Mouse (Mus musculus) lung, embryonic 14.5 days (tissue): ENCODE results near the gene Trpv4. TPM values are rescaled to one million over a fixed set of nuclear protein-coding genes. Genes with fewer than 3 reads are reported as not detected.

ENCODE experiments used
- ATAC-seq: fragments of 200-750 bp; cut with Nextera tagmentation; 2 replicates; pipeline ENCODE4 v1.8.0; 2017; ENCODE audit warnings: mild to moderate bottlenecking, moderate TSS enrichment, moderate library complexity; ENCODE audit not compliant: insufficient read depth
- DNase-seq: peaks from one replicate; pipeline ENCODE4 v3.0.0-alpha.2; 2015
- H3K27ac ChIP-seq: fragments of 300-500 bp; sonication (generic); 2 replicates; pipeline ENCODE4 v1.5.1; 2014; ENCODE audit warnings: low read depth, mild to moderate bottlenecking, moderate library complexity
- H3K27me3 ChIP-seq: fragments of 300-500 bp; sonication (generic); 2 replicates; pipeline ENCODE4 v1.6.1; 2014; ENCODE audit warnings: low read length, control low read depth; ENCODE audit not compliant: insufficient read depth
- H3K36me3 ChIP-seq: fragments of 300-500 bp; sonication (generic); 2 replicates; pipeline ENCODE4 v1.6.1; 2014; ENCODE audit warnings: control low read depth; ENCODE audit not compliant: insufficient read depth
- H3K4me1 ChIP-seq: fragments of 300-500 bp; sonication (generic); 2 replicates; pipeline ENCODE4 v1.6.1; 2014; ENCODE audit warnings: antibody characterized with exemption, control low read depth; ENCODE audit not compliant: insufficient read depth
- H3K4me2 ChIP-seq: fragments of 300-500 bp; sonication (generic); 2 replicates; pipeline ENCODE4 v1.6.1; 2014; ENCODE audit warnings: mild to moderate bottlenecking
- H3K4me3 ChIP-seq: fragments of 300-500 bp; sonication (generic); 2 replicates; pipeline ENCODE4 v1.5.1; 2014; ENCODE audit warnings: low read depth, low read length
- H3K9ac ChIP-seq: fragments of 300-500 bp; sonication (generic); 2 replicates; pipeline ENCODE4 v1.6.1; 2014
- H3K9me3 ChIP-seq: fragments of 300-500 bp; sonication (generic); 2 replicates; pipeline ENCODE4 v1.6.1; 2016; ENCODE audit warnings: low read depth, low read length, control low read depth
- CTCF ChIP-seq: IDR thresholded peaks from 2 replicates; pipeline ENCODE4 v1.5.1; 2016; ENCODE audit warnings: antibody characterized with exemption, low read depth
- WGBS: fragments of 180-500 bp; shearing (Covaris S2); extraction: QIAGEN DNeasy Blood & Tissue Kit; methylation state at CpG from one replicate; pipeline ENCODE4 v1.1.7; 2014; 5-methylcytosine and 5-hydroxymethylcytosine counted together
- polyA plus RNA-seq: library from polyadenylated mRNA; unstranded; fragments of >200 nt; fragmentation: Nextera tagmentation; extraction: Ambion mirVana; gene quantifications from 2 replicates; pipeline ENCODE4 v1.2.1, GENCODE M21; 2014

Trpv4 gene
- polyA plus RNA-seq, 1 experiment from 2014 or later = 1.0 TPM

DNA sequence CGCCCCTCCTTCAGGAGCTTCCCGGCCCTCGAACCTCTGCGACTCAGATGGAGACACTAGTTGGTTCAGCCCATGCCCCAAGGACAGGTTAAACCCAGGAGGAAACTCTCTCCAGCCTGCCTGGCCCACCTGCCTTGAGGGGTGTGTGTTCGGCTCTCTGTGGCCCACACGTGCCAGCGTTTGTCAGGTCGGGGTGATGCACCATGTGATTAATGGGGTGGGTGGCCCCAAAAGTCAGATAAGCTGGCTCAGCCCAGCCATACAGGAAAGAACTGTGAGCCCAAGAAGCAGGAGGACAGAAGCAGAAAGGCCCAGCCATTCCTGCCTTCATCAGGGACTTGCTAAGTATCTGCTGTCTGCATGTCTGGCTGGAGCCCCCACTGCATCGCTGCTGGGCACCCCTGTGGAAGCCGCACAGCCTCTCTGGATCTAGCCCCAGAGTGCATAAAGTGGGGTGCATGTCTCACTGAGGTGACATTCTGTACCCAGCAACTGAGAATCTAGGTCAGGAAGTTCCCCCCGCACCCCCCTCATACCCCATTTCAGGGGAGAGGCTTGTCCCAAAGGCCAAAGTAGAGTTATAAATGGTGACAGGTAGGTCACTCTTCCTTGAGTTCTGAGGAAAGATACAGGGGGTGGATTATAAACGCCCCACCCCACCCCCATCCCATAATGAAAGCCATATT is 74.6 kb downstream of the Trpv4 start:
- WGBS = 62% methylated on average over 12 of the region's 12 CpGs
- Histone ChIP-seq H3K9me3 (no peaks in the 10 kb centered on the region), H3K4me2 (no peak overlapping the region), H3K27ac (no peak overlapping the region), H3K9ac (no peak overlapping the region), H3K4me3 (no peak overlapping the region), H3K4me1 (peaks cover 22% of the 10 kb centered on the region), H3K36me3 (no peaks in the 10 kb centered on the region), H3K27me3 (no peaks in the 10 kb centered on the region)
- no peak for ATAC-seq
- no peak for DNase-seq
- no peak for TF ChIP-seq CTCF

DNA sequence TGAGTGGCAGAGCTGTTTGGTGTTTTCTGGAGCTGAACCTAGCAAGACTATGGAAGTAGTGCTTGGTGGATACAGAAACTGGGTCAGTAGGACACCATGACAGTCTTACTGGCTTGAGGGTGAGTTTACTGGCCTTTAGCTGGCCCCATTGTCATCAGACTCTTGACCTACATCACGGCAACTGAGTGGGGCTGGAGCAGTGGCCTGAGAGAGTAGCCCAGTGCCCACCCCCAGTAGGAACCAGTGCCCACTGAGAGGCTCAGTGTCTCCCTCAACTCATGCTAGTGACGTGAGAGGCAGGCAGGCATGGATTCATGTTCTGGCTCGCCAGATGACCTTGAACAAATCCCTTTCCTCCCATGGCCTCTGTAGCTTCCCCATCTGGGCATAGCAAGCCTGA is 75.2 kb downstream of the Trpv4 start:
- Histone ChIP-seq H3K36me3 (no peaks in the 10 kb centered on the region), H3K4me2 (no peak overlapping the region), H3K27me3 (no peaks in the 10 kb centered on the region), H3K4me1 (peaks cover 20% of the 10 kb centered on the region), H3K9ac (no peak overlapping the region), H3K4me3 (no peak overlapping the region), H3K27ac (no peak overlapping the region), H3K9me3 (no peaks in the 10 kb centered on the region)
- ATAC-seq (no peak), DNase-seq (no peak)
- no peak for TF ChIP-seq CTCF
- 70% methylated on average over 3 of the region's 3 CpGs for WGBS

DNA sequence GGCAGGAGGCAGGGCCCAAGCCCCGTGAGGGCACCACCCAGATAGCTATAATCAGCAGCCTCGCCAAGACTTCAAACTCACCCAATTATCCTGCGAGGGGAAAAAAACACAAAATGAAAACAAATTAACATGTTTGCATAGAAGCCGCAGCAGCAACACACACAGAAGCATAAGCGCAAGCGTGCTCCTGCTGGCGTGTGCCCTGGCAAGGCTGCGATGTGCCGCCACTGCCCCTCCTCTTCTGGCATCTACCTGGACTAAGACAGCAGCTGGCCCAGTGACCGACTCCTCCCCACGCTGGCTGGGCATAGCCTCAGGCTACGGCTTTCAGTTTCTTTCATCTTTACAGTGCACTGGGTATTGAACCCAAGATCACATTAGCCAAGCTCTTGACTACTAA is 76.7 kb downstream of the Trpv4 start:
- H3K9ac ChIP-seq = no peak overlapping the region
- 60% methylated on average over 12 of the region's 12 CpGs for WGBS

DNA sequence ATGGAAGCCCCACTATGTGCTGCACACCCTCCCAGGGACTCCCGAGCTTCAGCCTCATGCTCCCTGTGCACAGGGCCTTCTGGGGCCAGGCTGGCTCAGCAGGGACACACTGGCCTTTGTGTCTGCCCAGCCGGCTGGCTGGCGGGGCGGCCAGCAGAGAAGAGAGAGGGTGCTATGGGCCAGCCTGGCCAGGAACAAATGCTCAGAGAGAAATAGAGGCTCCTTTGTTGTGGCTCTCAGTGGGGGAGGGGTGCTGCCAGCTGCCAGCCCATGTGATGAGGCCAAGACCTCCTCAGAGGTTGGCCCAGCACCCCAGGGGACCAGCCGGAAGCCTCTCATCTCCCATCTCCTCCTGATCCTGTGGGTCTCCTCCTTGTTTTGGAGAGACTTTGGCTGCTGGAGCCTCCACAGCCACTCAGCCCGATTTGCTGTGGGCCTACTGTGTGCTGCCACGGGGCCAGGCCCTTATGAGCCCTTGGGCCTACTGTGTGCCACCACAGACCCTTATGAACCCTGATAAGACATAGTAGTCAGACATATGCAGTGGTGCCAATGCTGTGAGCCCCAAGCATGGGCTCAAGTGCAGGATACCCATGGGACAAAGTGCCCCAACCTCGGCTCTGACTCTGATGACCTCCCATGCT is 78.4 kb downstream of the Trpv4 start:
- DNase-seq (no peak), ATAC-seq (no peak)
- no peak overlapping the region for H3K27ac ChIP-seq
- no peaks in the 10 kb centered on the region for H3K36me3 ChIP-seq
- no peak for TF ChIP-seq CTCF
- H3K27me3 ChIP-seq = no peaks in the 10 kb centered on the region
- 67% methylated on average over 8 of the region's 8 CpGs for WGBS
- H3K4me1 ChIP-seq = peaks cover 15% of the 10 kb centered on the region; the same call in 1 of the 2 replicates
- H3K4me3 ChIP-seq = no peak overlapping the region
- no peak overlapping the region for H3K9ac ChIP-seq
- no peak overlapping the region for H3K4me2 ChIP-seq
- H3K9me3 ChIP-seq = no peaks in the 10 kb centered on the region

More for the DNA sequence above, 76.7 kb downstream of the Trpv4 start:
- Histone ChIP-seq H3K4me3 (no peak overlapping the region), H3K27ac (no peak overlapping the region), H3K36me3 (no peaks in the 10 kb centered on the region), H3K4me2 (no peak overlapping the region), H3K9me3 (no peaks in the 10 kb centered on the region), H3K4me1 (peaks cover 20% of the 10 kb centered on the region), H3K27me3 (no peaks in the 10 kb centered on the region)
- TF ChIP-seq CTCF = no peak
- no peak for DNase-seq
- no peak for ATAC-seq

DNA sequence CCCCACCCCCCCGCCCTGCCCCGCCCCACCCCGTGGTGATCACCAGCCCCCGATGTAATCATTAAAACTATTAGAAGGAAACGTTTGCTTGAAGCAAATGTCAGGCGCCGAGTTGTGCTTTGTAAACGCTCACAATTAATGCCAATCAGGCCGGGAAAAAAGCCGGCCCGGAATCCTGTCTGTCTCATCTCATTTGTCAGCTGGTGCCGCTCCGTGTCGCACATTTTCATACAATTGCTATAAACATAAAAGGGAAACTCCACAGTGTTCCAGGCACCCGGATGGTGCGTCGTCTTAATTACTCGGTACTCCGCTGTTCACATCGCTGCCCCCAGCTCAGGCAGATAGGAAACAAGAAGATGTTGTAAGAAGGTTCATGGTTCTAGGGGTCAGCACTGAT is 79.9 kb downstream of the Trpv4 start:
- DNase-seq = no peak
- H3K9ac ChIP-seq = no peak overlapping the region
- no peak overlapping the region for H3K4me3 ChIP-seq
- no peaks in the 10 kb centered on the region for H3K9me3 ChIP-seq
- no peak for ATAC-seq
- no peak overlapping the region for H3K27ac ChIP-seq
- WGBS = 47% methylated on average over 20 of the region's 20 CpGs
- peaks cover 13% of the 10 kb centered on the region for H3K4me1 ChIP-seq
- H3K27me3 ChIP-seq = no peaks in the 10 kb centered on the region
- H3K4me2 ChIP-seq = no peak overlapping the region
- no peaks in the 10 kb centered on the region for H3K36me3 ChIP-seq
- no peak for TF ChIP-seq CTCF

DNA sequence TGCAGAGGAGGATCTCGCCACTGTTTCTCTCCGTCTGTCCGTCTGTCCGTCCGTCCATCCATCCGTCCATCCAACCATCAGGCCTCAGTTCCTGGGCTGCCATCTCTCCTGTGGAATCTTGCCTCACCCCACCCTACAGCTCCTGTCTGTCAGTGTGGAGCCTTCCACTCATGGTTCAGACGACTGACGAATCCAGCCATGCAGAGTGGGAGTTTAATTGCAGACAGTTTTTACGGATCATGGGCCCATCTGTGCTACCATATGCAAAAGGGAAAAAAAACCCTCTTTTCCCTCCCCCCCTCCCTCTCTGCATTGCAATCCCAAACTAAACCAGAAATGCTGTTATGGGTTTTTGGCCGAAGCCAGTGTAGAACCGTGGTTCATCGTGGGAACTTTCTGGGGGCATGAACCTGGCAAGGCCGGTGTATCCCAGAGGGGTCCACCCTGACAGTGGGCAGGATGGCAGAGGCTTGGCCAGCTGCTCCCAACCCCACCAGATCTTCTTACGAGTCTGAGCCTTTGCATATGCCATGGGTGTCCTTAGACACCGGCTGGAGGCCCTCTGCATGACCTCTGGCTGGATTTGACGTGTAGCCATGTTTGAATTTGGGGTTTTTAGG is 82.1 kb downstream of the Trpv4 start:
- H3K4me1 ChIP-seq = peaks cover 16% of the 10 kb centered on the region
- 87% methylated on average over 16 of the region's 16 CpGs for WGBS

DNA sequence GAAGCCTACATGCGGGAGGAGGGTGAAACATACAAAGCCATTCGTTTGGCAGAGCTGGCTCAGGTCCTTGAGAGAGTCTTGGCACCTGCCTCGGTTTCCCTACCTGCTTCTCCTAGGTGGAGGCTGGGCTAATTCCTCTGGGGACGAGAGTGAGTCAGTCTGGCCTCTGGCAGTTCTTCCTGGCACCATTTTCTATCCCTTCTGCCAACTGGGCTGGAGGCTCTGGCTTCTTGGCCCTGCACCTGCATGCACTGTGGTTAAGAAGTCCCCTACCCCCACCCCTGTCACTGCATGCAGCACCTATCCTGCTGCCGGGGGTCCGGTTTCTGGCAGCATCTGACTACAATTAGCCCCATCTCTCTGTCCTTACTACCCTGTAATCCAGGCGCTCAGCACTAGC is 82.7 kb downstream of the Trpv4 start:
- 81% methylated on average over 7 of the region's 7 CpGs for WGBS
- Histone ChIP-seq H3K9me3 (no peaks in the 10 kb centered on the region), H3K27me3 (peaks cover 17% of the 10 kb centered on the region), H3K27ac (no peak overlapping the region), H3K4me1 (peaks cover 19% of the 10 kb centered on the region), H3K4me3 (no peak overlapping the region), H3K36me3 (no peaks in the 10 kb centered on the region), H3K4me2 (no peak overlapping the region), H3K9ac (no peak overlapping the region)
- ATAC-seq (no peak), DNase-seq (no peak)
- TF ChIP-seq CTCF = no peak

More for the DNA sequence above, 82.1 kb downstream of the Trpv4 start:
- H3K4me2 ChIP-seq = no peak overlapping the region
- peaks cover 13% of the 10 kb centered on the region for H3K27me3 ChIP-seq
- no peaks in the 10 kb centered on the region for H3K36me3 ChIP-seq
- H3K9me3 ChIP-seq = no peaks in the 10 kb centered on the region
- no peak for DNase-seq
- H3K9ac ChIP-seq = no peak overlapping the region
- ATAC-seq = no peak
- no peak for TF ChIP-seq CTCF
- no peak overlapping the region for H3K27ac ChIP-seq
- H3K4me3 ChIP-seq = no peak overlapping the region
